Mouse (Mus musculus) brown adipose tissue, adult 24 weeks (tissue): ENCODE measurements around the gene Cdkn2a. TPM values are rescaled to one million over a fixed set of nuclear protein-coding genes. Genes with fewer than 3 reads are reported as not detected.
A peak's percentile ranks its signal among the peaks of the same experiment; 100 is the strongest.

Experiments used
- H3K27ac ChIP-seq: fragments of 200-500 bp; replicated peaks from 2 replicates; pipeline ENCODE4 v1.5.1; 2012; ENCODE audit warnings: low read depth, mild to moderate bottlenecking, low read length
- H3K4me1 ChIP-seq: fragments of 200-500 bp; 2 replicates; pipeline ENCODE4 v1.6.1; 2012; ENCODE audit warnings: low read length, mixed read lengths; ENCODE audit not compliant: control insufficient read depth, insufficient read depth, insufficient read length
- H3K4me3 ChIP-seq: fragments of 200-500 bp; 2 replicates; pipeline ENCODE4 v1.5.1; 2012; ENCODE audit warnings: low read depth, mild to moderate bottlenecking, low read length, moderate library complexity; ENCODE audit not compliant: insufficient read depth
- polyA plus RNA-seq: library from polyadenylated mRNA; stranded (reverse); fragments of >200 nt; gene quantifications from 2 replicates; pipeline ENCODE4 v1.2.4, GENCODE M21; 2012; ENCODE audit not compliant: missing spikeins, insufficient read depth, insufficient read length

Cdkn2a gene
- polyA plus RNA-seq, 1 experiment = not detected

GRCm38 (mm10) chr4:89286566-89286965 is 7.9 kb downstream of the Cdkn2a start:
- H3K27ac ChIP-seq = no peak overlapping the region
- no peak overlapping the region for H3K4me3 ChIP-seq
- H3K4me1 ChIP-seq = no peaks in the 10 kb centered on the region

- Histone ChIP-seq H3K4me1 (no peaks in the 10 kb centered on the region), H3K4me3 (no peak overlapping the region), H3K27ac (no peak overlapping the region)
These were observed 8.8 kb downstream of the Cdkn2a start for GRCm38 (mm10) chr4:89285688-89286087.

DNA sequence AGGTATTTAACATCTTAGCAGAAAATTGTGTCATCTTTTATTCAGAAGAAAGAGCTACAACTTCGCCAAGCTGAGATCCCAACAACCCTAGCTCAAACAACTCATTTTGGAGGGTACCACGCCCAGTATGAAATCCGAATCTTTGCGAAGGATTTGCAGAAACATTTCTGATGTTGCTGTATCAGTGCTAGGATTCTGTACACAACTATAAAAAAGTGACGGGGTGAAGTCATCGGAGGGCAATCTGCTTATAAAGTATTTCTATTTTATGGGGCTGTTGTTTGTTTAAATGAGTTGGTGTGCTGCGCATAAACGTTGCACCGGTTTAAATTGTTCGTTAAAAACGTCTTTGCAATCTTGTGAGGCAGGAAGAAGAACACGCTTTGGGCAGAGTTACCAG is 11.8 kb downstream of the Cdkn2a start:
- H3K4me3 ChIP-seq = no peak overlapping the region
- H3K4me1 ChIP-seq = no peaks in the 10 kb centered on the region
- no peak overlapping the region for H3K27ac ChIP-seq

GRCm38 (mm10) chr4:89282036-89282566 is 12.4 kb downstream of the Cdkn2a start:
- no peaks in the 10 kb centered on the region for H3K4me1 ChIP-seq
- 0 out of 2 replicates have a peak overlapping the region, but pooled peaks have one; percentile 5 for H3K4me3 ChIP-seq
- H3K27ac ChIP-seq = no peak overlapping the region

DNA sequence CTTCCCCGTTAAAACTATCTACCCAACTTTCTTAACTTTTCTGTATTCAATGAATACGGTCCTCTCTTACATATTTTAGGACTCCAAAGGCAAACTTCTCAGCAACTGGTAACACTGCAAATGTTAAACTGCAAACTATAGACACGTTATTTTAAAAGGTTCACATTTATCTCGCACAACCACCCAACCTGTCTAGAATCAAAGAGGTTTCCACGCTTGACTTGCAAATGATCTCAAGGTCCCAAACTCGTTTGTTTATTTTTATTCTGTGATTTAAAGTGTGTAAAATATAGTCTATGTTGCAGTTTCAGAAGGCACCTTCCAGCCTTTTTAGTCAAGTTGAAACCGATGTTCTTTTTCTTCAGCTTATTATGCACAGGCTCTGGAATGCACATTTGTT is 13.2 kb downstream of the Cdkn2a start:
- Histone ChIP-seq H3K4me1 (no peaks in the 10 kb centered on the region), H3K27ac (no peak overlapping the region), H3K4me3 (no peak overlapping the region)

DNA sequence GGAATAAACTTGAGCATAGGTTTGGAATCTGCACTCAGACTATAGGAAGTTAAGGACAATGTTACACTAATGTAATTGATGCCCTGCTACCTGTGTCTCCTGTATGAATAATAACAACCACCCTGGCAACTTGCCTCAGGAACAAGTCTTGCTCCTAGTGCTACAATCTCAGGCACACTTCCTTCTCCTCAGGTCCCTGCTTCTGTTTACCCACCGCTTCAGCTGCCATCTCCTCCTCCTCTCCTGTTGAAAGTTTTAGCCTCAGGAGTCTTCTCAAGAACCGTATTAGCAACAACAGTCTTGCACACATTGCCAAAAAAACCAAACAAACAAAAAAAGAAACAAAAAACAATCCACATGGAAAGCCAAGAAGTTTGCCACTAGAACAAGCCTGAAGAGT is 14.8 kb downstream of the Cdkn2a start:
- Histone ChIP-seq H3K27ac (no peak overlapping the region), H3K4me3 (no peak overlapping the region), H3K4me1 (no peaks in the 10 kb centered on the region)

GRCm38 (mm10) chr4:89277381-89277940 is 17.0 kb downstream of the Cdkn2a start:
- Histone ChIP-seq H3K4me1 (no peaks in the 10 kb centered on the region), H3K4me3 (no peak overlapping the region), H3K27ac (no peak overlapping the region)

DNA sequence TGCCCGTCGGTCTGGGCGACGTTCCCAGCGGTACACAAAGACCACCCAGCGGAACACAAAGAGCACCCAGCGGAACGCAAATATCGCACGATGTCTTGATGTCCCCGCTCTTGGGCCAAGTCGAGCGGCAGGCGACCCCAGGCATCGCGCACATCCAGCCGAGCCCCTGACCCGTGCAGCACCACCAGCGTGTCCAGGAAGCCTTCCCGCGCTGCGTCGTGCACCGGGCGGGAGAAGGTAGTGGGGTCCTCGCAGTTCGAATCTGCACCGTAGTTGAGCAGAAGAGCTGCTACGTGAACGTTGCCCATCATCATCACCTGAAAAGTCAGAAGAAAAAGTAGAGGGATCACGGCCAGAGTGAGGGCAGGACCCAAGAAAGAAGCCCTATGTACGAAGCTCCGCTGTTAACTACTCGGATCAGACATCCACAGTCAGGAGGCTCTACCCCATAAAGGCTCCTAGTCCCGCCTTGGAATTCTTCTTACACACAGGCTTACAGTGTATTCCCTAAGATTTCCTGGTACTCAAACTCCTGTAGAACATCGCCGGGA is 17.7 kb downstream of the Cdkn2a start:
- no peak overlapping the region for H3K4me3 ChIP-seq
- H3K4me1 ChIP-seq = no peaks in the 10 kb centered on the region
- no peak overlapping the region for H3K27ac ChIP-seq

DNA sequence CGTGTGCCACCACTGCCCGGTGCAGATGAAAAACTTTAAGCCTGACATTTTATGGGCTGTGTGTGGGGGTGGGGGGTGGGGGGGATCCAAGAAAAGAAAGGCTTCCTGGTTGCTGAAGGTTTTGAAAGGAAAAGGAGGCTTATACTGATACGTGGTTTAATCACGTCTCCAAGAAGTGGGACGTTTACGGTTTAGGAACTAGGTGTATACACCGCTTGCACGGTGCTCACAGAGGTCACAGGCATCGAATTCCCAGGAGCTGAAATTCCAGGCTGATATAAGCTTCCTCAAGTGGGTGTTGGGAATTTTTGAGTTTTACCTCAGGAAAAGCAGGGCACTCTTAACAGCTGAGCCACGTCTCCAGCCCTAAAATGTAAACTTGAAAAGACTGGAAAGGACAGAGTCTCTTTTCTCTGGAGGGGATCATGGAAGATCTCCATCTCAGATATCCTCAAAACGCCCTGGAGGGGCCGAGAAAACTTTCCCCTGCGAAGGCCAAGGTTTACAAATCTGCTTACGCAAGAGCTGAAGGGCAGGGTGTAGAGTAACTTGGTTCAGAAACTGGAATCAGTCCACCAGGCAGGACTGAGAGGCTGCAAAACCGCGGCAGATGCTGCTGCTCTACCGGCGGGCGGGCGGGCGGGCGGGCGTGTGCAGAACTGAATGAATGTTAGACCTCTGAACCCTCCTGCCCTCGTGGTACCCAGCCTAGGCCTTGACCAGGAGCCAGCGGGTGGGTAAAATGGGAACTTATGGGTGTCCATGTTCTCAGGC is 18.5 kb downstream of the Cdkn2a start:
- no peaks in the 10 kb centered on the region for H3K4me1 ChIP-seq
- H3K27ac ChIP-seq = no peak overlapping the region
- H3K4me3 ChIP-seq = no peak overlapping the region

DNA sequence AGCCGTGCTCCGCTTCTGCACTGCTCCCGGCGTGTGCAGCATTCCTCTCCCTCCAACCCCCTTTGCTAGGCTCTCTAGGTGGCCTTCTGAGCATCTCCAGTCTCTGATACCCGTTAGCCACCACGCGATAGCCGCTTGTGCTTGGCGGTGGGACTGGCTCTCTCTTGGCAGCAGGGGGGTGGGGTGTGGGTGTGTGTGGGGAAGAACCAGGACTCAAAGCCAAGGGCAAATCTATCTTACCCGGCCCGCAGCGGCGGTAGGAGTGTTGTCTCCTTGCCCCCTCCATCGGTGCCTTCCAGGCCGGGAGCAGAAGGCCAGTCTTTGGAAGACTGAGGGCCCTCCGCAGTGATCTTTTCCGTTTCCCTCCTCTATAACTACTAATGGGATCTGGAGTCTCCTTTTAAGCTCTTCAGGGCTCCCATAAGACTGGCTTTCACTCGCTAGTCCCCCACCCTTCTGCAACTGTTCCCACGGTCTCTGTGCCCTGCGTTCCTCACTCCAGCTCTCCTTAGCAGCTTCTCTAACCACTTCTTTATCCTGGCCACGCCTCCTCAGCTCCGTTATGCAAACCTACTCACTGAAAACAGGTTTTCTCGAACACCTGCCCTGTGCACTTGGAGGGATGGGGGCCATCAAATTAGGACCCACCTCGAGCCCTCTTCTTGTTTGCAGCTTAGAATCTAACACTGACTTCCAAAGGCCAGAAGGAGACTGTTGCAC is 19.5 kb downstream of the Cdkn2a start:
- no peaks in the 10 kb centered on the region for H3K4me1 ChIP-seq
- no peak overlapping the region for H3K4me3 ChIP-seq
- no peak overlapping the region for H3K27ac ChIP-seq

GRCm38 (mm10) chr4:89274006-89274405 is 20.4 kb downstream of the Cdkn2a start:
- no peak overlapping the region for H3K4me3 ChIP-seq
- H3K4me1 ChIP-seq = no peaks in the 10 kb centered on the region
- no peak overlapping the region for H3K27ac ChIP-seq

DNA sequence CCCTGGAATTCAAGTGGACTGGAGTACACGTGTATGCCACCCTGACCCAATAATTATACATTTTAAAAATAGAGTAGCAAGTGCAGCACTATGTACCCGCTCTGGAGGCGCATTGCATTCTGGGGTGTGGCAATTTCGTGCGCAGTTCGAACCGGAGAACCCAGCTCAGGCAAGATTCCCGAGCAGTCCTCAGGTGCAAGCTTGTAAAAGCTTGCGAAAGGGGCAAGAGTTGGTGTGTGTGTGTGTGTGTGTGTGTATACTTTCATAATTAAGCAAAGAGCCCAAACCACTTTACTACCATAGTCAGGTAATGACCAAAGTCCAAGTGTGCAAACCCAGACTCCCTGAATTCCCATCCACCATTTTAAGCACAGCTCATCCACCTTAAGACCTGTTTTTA is 20.9 kb downstream of the Cdkn2a start:
- no peak overlapping the region for H3K4me3 ChIP-seq
- no peak overlapping the region for H3K27ac ChIP-seq
- no peaks in the 10 kb centered on the region for H3K4me1 ChIP-seq

- Histone ChIP-seq H3K27ac (no peak overlapping the region), H3K4me3 (no peak overlapping the region), H3K4me1 (no peaks in the 10 kb centered on the region)
These were observed 21.4 kb downstream of the Cdkn2a start for GRCm38 (mm10) chr4:89272961-89273540.

- no peak overlapping the region for H3K27ac ChIP-seq
- H3K4me3 ChIP-seq = no peak overlapping the region
- H3K4me1 ChIP-seq = no peaks in the 10 kb centered on the region
These were observed 22.2 kb downstream of the Cdkn2a start for GRCm38 (mm10) chr4:89272101-89272718.

DNA sequence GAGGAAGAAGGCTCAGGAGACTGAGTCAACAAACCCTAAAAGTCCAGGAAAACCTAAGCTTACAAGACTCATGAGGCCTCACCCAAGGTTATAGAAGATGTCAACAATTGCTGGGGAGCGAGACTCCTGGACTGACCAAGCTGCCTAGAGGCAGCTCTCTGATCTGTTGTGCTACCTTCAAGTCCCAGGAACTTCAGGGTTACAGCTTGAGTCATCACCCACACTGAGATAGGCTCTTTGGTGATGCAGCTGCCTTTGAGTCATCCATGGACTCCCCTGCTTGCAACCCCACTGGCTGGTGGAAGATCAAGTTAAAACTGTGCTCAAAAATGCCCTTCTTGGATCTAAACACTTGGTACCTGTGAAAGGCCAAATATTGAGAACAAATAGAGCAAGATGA is 36.7 kb downstream of the Cdkn2a start:
- Histone ChIP-seq H3K4me1 (no peaks in the 10 kb centered on the region), H3K27ac (no peak overlapping the region), H3K4me3 (no peak overlapping the region)
